Mouse (Mus musculus) ovary, postnatal 36 days (tissue): ENCODE data around the gene Tpx2.

Source experiments
- DNase-seq: peaks from one replicate; pipeline ENCODE4 v3.0.0; 2022; ENCODE audit warnings: low spot score, mixed read lengths

The Tpx2 gene

GRCm38 (mm10) chr2:152863346-152863745 is 15.6 kb downstream of the Tpx2 start:
- DNase-seq, result no peak

GRCm38 (mm10) chr2:152878239-152878638 is 30.5 kb downstream of the Tpx2 start:
- no peak for DNase-seq

- no peak for DNase-seq
These were observed 33.1 kb downstream of the Tpx2 start for GRCm38 (mm10) chr2:152880898-152881297.

- no peak for DNase-seq
These were observed 36.4 kb downstream of the Tpx2 start for GRCm38 (mm10) chr2:152884101-152884645.

DNA sequence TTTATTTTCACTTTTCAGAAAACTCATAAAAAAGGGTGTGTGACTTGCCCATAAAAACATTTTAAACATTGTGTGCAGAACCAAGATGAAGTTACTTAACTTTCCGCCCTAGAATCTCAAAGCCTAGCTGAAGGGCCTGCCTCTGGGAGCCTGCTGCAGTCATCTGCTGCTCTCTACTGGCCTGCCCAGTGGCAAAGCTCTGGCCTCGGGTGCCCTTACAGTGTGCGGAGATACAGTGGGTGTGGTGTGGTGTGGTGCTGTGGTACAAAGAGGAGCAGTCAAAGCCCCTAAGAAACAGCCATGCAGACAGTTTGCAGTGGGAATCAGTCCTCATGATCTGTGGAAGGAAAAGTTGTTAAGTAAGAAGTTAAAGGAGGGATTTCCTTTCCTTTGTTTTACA is 39.5 kb downstream of the Tpx2 start:
- DNase-seq, result no peak

DNA sequence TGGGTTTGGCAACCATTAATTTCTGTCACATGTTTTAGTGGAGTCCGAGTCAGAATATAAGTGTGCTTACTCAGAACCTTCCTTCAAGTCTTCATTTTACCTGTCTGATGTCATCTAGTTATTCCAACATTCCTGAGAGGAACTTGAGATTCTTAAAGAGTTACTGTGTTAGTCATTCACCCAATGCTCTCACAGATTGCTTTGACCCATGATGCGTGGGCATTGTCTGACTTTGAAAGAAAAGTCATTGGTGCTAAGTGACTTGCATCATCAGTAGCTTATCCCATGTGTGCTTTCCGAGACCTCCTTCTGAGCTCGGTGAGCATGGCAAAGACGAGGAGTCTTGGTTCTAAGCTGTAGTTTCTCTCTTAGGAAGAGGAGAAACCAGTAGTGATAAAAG is 41.0 kb downstream of the Tpx2 start:
- DNase-seq, result no peak

DNA sequence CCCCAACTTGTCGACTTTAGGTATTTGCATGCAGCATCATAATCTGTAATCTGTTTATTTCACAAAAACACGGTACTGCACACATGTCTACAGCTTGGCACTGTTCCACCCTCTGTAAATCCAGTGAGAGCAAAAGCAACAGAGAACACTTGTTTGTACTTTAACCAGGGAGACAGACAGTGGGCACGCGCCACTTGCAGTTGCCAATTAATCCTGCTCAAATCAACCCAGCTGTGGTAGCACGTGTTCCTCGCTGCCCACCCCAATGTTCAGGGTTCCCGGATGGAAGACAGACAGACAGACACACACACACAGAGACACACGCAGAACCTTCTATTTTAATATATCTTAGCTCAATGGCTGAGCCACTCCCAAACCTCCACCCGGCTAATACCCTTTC is 48.1 kb downstream of the Tpx2 start:
- no peak for DNase-seq

- no peak for DNase-seq
These were observed 49.2 kb downstream of the Tpx2 start for GRCm38 (mm10) chr2:152896926-152897325.

DNA sequence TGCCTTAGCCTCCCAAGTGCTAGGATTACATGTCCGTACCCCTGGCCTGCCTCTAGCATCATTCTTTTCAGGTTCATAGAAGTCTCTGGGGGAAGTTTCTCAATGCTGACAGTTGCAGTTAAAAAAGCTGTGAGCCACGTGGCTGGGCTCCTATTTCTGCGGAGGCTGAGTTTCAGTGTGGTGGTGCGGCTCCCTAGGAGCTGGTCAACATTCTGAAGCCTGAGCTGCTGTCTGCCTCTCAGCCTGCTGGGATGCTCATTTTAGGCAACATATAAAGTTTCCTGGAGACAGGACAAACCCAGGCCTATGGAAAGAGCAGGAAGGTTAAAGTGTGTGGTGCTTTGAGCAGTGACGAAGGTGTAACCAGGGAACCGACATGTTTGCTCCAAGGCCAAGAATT is 51.2 kb downstream of the Tpx2 start:
- no peak for DNase-seq

DNA sequence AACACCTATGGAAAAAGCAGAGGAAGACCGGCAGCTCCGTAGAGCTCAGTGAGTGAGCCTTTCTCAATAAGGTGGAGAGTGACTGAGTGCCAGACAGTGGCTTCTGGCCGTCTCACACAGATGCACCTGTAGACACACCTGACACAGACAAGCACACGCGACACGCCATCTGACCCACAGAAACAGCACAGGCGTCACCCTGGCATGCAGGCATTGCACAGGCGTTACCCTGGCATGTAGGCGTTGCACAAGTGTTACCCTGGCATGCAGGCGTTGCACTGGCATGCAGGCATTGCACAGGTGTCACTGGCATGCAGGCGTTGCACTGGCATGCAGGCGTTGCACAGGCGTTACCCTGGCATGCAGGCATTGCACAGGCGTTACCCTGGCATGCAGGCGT is 53.5 kb downstream of the Tpx2 start:
- DNase-seq, result no peak

DNA sequence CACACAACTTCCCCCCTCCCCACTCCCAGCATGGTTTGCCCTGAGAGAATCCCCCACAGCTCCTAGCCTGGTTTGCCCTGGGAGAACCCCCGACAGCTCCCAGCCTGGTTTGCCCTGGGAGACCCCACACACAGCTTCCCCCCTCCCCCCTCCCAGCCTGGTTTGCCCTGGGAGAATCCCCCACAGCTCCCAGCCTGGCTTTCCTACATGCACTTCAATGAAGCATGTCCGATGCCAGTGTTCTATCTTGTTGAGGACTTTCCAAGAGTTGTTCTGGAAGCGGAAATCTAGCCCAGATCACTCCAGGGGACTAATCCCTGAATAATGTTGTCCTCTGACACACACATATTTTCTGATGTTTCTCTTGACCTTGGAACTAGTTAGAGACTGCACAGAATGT is 54.9 kb downstream of the Tpx2 start:
- DNase-seq, result no peak

DNA sequence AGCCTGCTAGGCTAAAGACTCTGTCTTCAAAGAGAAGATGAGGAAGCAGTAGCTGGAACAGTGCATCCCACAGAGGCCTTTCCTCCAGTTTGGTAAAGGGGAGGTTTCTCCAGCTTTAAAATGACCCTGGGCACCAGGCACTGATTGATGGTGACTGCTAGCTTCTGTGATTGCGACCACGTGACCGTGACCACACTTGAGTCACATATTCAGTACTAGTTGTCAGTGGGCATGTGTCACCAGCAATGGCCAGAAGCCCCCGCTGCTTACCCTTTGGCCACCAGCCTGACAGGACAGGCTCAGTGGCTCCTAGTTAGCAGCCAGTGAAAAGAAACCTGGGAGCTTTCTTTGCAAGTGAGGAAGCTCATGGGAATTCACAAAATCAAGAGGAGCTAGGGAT is 55.8 kb downstream of the Tpx2 start:
- DNase-seq, result no peak

DNA sequence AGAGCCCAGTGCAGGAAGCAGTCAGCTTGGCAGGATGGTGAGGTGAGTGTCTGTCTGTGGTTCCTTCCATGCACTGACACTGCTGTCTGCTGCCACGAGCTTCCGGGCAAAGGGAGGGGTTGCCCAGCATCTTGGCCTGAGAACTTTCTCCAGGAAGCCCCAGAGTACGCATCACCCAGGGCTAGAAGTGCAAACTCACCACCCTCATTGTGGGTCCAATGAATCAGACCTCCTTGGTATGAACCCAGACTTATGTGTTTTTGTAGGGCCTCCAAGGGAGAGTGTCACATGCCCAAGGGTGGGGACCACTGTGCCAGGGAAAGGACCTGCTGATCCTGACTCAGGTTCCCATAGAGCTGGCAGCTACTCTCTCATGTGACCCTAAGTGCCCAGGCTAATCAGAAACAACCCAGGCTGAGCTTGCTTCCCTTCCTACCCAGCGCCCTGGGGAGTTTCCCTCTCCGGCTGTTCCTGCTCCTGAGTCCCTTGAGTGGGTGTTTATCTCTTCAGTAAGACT is 56.4 kb downstream of the Tpx2 start:
- no peak for DNase-seq

- DNase-seq, result no peak
These were observed 57.5 kb downstream of the Tpx2 start for GRCm38 (mm10) chr2:152905036-152905829.

- DNase-seq, result no peak
These were observed 58.7 kb downstream of the Tpx2 start for GRCm38 (mm10) chr2:152906274-152907037.

DNA sequence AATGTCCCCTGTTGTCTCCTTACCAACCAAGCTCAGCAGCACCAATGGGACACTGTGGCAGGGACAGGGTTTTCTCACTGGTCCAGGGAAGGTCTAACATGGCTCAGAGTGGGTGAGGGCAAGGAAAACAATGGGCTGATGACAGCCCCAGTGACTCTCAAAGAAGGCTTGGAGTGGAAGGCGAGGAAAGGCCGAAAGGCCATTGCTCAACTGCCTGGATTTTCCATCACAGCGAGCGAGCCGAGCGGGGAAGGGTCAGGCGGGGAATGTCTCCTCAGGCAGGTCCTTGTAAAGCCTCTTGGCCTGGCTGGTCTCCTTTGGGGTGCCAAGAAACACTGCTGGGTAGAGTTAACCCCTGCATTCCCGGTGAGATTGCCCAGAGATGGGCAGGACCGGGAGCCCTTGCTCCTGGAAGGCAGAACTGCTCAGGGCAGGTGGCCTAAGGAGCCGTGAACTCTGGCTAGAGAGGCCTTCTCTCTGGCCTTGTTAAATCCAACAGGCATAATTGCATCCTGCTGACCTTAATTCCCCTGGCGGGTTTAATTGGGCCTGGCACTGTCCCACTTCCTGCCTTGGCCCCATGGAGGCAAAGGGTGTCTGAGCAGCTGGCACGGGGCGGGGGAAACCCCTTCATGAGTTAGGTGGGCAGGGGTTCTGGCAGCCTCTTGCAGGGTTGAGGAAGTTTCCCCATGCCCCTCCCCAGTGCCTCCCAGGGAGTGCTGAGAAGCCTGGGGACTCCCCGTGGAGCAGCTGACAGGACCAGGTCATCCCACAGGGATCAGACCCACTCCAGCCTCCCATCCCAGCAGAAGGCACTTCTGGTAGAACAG is 59.6 kb downstream of the Tpx2 start:
- no peak for DNase-seq

- no peak for DNase-seq
These were observed 62.1 kb downstream of the Tpx2 start for GRCm38 (mm10) chr2:152909848-152910247.

DNA sequence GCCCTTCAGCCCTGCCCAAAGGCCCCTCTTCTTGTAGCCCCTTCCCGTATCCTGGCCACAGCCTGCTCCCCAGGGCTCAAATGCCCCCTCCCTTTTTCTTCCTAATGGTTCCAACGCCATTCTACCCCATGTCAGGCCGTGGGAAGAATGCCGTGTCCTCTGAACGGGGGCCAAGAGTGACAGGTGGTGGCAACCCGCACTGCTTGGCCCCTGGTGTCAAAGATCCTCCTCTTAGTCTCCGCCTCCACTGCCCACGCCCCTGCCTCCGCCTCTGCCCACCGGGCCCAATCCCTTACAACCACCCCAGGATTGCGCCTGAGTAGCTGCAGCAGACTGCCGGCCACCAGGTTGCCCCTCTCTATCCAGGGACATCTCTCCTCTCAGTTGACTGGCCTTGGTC is 63.3 kb downstream of the Tpx2 start, which contains the start of gene Mylk2:
Gene Mylk2 (plus strand): TSS at position 322 of the 400 bp plus-strand sequence.
- DNase-seq, result no peak

GRCm38 (mm10) chr2:152911432-152911831 is 63.7 kb downstream of the Tpx2 start:
- DNase-seq, result no peak

DNA sequence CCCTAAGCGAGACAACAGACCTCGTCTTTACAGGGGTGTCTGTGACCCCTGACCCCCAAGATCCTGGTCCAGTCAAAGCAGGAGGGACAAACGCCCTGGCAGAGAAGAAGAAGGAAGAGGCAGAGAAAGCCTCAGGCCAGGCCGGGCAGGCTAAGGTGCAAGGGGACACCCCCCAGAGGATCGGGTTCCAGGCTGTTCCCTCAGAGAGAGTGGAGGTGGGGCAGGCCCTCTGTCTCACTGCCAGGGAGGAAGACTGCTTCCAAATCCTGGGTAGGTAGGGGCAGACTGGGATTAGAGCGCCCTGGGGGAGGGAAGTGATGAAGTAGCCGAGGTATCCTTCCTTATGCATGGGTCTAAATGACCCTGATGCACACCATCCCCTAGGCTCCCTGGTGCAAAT is 65.7 kb downstream of the Tpx2 start:
- DNase-seq, result no peak

DNA sequence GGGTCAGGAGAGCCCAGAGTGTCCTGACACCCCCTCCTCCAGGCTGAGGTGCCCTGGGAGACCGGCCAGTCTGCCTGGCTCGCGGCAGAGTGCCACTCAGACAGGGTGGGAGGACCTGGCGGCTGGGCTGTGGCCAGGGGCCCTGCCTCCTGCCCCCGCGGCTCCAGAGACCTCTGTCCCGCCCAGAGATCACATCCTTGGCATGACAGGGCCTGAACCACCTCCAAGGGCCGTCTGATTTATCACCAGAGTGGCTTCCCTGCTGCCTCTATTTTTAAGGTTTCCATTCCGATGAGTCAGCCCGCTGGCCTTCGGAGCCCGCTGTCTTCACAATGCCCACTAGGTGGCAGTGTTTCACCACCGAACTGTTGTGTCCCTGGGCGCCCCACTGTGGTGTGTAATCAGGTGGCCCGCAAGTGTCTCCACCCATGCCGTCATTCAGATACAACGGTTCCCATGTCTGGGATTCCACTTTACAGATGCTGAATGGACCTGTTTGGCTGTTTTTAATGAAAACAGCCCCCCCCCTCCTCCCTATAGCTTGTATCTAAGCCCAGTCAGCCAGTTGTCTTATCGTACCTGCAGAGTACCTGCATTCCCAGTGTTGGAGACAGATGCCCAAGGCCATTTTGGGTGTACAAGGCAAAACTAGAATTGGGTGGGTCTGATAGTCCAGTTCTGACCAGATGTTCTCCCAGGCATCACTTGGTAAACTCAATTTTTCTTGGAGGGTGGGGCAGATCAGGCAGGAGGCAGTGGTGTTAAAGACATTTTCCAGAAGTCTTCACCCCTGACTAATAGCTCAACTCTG is 66.8 kb downstream of the Tpx2 start:
- peak; percentile 82 for DNase-seq
